Mouse (Mus musculus) ES-Bruce4 (cell line): Measurements from ENCODE around the gene Rbpjl.

Experiments used
- CTCF ChIP-seq: IDR thresholded peaks from one replicate; pipeline ENCODE4 v1.8.1; 2011; ENCODE audit warnings: low read depth, low read length
- EP300 ChIP-seq: IDR thresholded peaks from 2 replicates; pipeline ENCODE4 v1.6.1; 2011; ENCODE audit warnings: low read depth, low read length; ENCODE audit not compliant: insufficient read depth
- POLR2A ChIP-seq: IDR thresholded peaks from one replicate; pipeline ENCODE4 v1.8.1; 2011; ENCODE audit warnings: low read length; ENCODE audit not compliant: insufficient read depth

GRCm38 (mm10) chr2:164417198-164417597 lies 14.3 kb downstream of the Rbpjl start:
- peak; percentile 18 for TF ChIP-seq CTCF
- TF ChIP-seq EP300 = no peak
- no peak for TF ChIP-seq POLR2A
